Mouse (Mus musculus) natural killer cell, adult 2 months (primary cell): Measurements from ENCODE around the gene Pdlim5.

Source experiments
- DNase-seq, 2 experiments: peaks; one replicate each; pipeline ENCODE4 v3.0.0; 2022; ENCODE audit warnings: low spot score in 2 of 2

Pdlim5 gene

GRCm38 (mm10) chr3:142339440-142340251 is 55.9 kb downstream of the Pdlim5 start:
- no peak for DNase-seq

- DNase-seq: no peak
Measured at GRCm38 (mm10) chr3:142338058-142338457, 57.4 kb downstream of the Pdlim5 start.

- no peak for DNase-seq
Measured at GRCm38 (mm10) chr3:142334496-142334895, 61.0 kb downstream of the Pdlim5 start.

GRCm38 (mm10) chr3:142333458-142333857 is 62.0 kb downstream of the Pdlim5 start:
- DNase-seq: no peak

- no peak for DNase-seq
Measured at GRCm38 (mm10) chr3:142332716-142333115, 62.8 kb downstream of the Pdlim5 start.

- DNase-seq: no peak
Measured at GRCm38 (mm10) chr3:142331872-142332554, 63.5 kb downstream of the Pdlim5 start.

- no peak for DNase-seq
Measured at GRCm38 (mm10) chr3:142330425-142330824, 65.1 kb downstream of the Pdlim5 start.

GRCm38 (mm10) chr3:142323592-142323991 is 71.9 kb downstream of the Pdlim5 start:
- no peak for DNase-seq

- DNase-seq: no peak
Measured at GRCm38 (mm10) chr3:142321930-142322329, 73.6 kb downstream of the Pdlim5 start.

- DNase-seq: no peak
Measured at GRCm38 (mm10) chr3:142318147-142318546, 77.3 kb downstream of the Pdlim5 start.

GRCm38 (mm10) chr3:142316138-142316740 is 79.3 kb downstream of the Pdlim5 start:
- no peak for DNase-seq

- no peak for DNase-seq
Measured at GRCm38 (mm10) chr3:142311075-142311474, 84.4 kb downstream of the Pdlim5 start.

- DNase-seq: no peak
Measured at GRCm38 (mm10) chr3:142310446-142310845, 85.0 kb downstream of the Pdlim5 start.

- DNase-seq: no peak
Measured at GRCm38 (mm10) chr3:142295287-142295676, 100.2 kb downstream of the Pdlim5 start.

GRCm38 (mm10) chr3:142294616-142295286 is 100.7 kb downstream of the Pdlim5 start:
- DNase-seq: peak; percentile 15 to 18

GRCm38 (mm10) chr3:142293561-142293960 is 101.9 kb downstream of the Pdlim5 start:
- DNase-seq: peak in 1 of 2 experiments; percentile 11

GRCm38 (mm10) chr3:142282706-142283105 is 112.8 kb downstream of the Pdlim5 start:
- peak; percentile 39 to 42 for DNase-seq

GRCm38 (mm10) chr3:142281656-142282055 is 113.8 kb downstream of the Pdlim5 start:
- DNase-seq: no peak

GRCm38 (mm10) chr3:142281093-142281445 is 114.4 kb downstream of the Pdlim5 start:
- DNase-seq: peak in 1 of 2 experiments; percentile 5

- DNase-seq: no peak
Measured at GRCm38 (mm10) chr3:142280366-142281092, 115.0 kb downstream of the Pdlim5 start.

- DNase-seq: no peak
Measured at GRCm38 (mm10) chr3:142279011-142279410, 116.5 kb downstream of the Pdlim5 start.
